Mouse (Mus musculus): Measurements from ENCODE around the gene Aadat.
"Not testable (repeated sequence)": the region's sequence is repeated elsewhere in the genome, so short reads cannot be mapped to it uniquely, and the experiment has no call there.

Gene Aadat

GRCm38 (mm10) chr8:60505653-60506521, at the start of gene Aadat:
Gene Aadat (plus strand): TSS chr8:60505932.
- DNase-seq (ENCODE audit: low spot score in 2 of 2) = peak in 1 of 2 experiments; percentile 49

GRCm38 (mm10) chr8:60466686-60467335, 38.9 kb upstream of the Aadat start:
- peak; percentile 11 to 38 for DNase-seq (ENCODE audit: low spot score in 2 of 2)

- DNase-seq (ENCODE audit: low spot score in 2 of 2) = no peak
Measured at GRCm38 (mm10) chr8:60490147-60490546, 15.6 kb upstream of the Aadat start.

- DNase-seq (ENCODE audit: low spot score in 2 of 2) = no peak
Measured at GRCm38 (mm10) chr8:60491871-60492270, 13.9 kb upstream of the Aadat start.

- DNase-seq (ENCODE audit: low spot score in 2 of 2) = no peak
Measured at GRCm38 (mm10) chr8:60492471-60492870, 13.3 kb upstream of the Aadat start.

- DNase-seq (ENCODE audit: low spot score in 2 of 2) = no peak
Measured at GRCm38 (mm10) chr8:60494606-60495005, 11.1 kb upstream of the Aadat start.

GRCm38 (mm10) chr8:60495046-60495445, 10.7 kb upstream of the Aadat start:
- DNase-seq (ENCODE audit: low spot score in 2 of 2) = not testable (repeated sequence)

- no peak for DNase-seq (ENCODE audit: low spot score in 2 of 2)
Measured at GRCm38 (mm10) chr8:60503098-60503497, 2.6 kb upstream of the Aadat start, which contains the start of gene Gm10283. Gene Gm10283 (minus strand): TSS chr8:60503198.

GRCm38 (mm10) chr8:60518286-60518685, 12.6 kb downstream of the Aadat start:
- no peak for DNase-seq (ENCODE audit: low spot score in 2 of 2)

GRCm38 (mm10) chr8:60534945-60535344, 29.2 kb downstream of the Aadat start:
- DNase-seq (ENCODE audit: low spot score in 2 of 2) = no peak

GRCm38 (mm10) chr8:60566783-60567182, 61.1 kb downstream of the Aadat start:
- no peak for DNase-seq (ENCODE audit: low spot score in 2 of 2)

GRCm38 (mm10) chr8:60577231-60577630, 71.5 kb downstream of the Aadat start:
- no peak for DNase-seq (ENCODE audit: low spot score in 2 of 2)

- DNase-seq (ENCODE audit: low spot score in 2 of 2) = no peak
Measured at GRCm38 (mm10) chr8:60583369-60583768, 77.6 kb downstream of the Aadat start.

GRCm38 (mm10) chr8:60591352-60592105, 85.8 kb downstream of the Aadat start:
- not testable (repeated sequence) for DNase-seq (ENCODE audit: low spot score in 2 of 2)

GRCm38 (mm10) chr8:60594761-60595160, 89.0 kb downstream of the Aadat start:
- DNase-seq (ENCODE audit: low spot score in 2 of 2) = no peak

All from urinary bladder, adult 18-20 months (tissue).